Mouse (Mus musculus) heart, postnatal 0 days (tissue): Measurements from ENCODE around the gene Slc9a7. TPM values are rescaled to one million over a fixed set of nuclear protein-coding genes. Genes with fewer than 3 reads are reported as not detected.

Experiments
- ATAC-seq: fragments of 200-750 bp; cut with Nextera tagmentation; 2 replicates; pipeline ENCODE4 v1.8.0; 2017; ENCODE audit warnings: low read depth, moderate number of reproducible peaks, moderate library complexity; ENCODE audit not compliant: insufficient read depth
- DNase-seq: peaks from one replicate; pipeline ENCODE4 v3.0.0-alpha.2; 2016; ENCODE audit warnings: low spot score
- H3K27ac ChIP-seq: fragments of 300-500 bp; sonication (generic); 2 replicates; pipeline ENCODE4 v1.5.1; 2014; ENCODE audit warnings: low read depth, mild to moderate bottlenecking
- H3K27me3 ChIP-seq: fragments of 300-500 bp; sonication (generic); 2 replicates; pipeline ENCODE4 v1.6.1; 2014; ENCODE audit warnings: low read length, mixed read lengths; ENCODE audit not compliant: control insufficient read depth, insufficient read depth
- H3K36me3 ChIP-seq: fragments of 300-500 bp; sonication (generic); replicated peaks from 2 replicates; pipeline ENCODE4 v1.6.1; 2014; ENCODE audit warnings: low read length, mixed read lengths; ENCODE audit not compliant: control insufficient read depth, insufficient read depth
- H3K4me1 ChIP-seq: fragments of 300-500 bp; sonication (generic); 2 replicates; pipeline ENCODE4 v1.6.1; 2014; ENCODE audit warnings: antibody characterized with exemption; ENCODE audit not compliant: control insufficient read depth, insufficient read depth
- H3K4me2 ChIP-seq: fragments of 300-500 bp; sonication (generic); 2 replicates; pipeline ENCODE4 v1.6.1; 2014; ENCODE audit warnings: low read depth, mild to moderate bottlenecking, low read length, moderate library complexity
- H3K4me3 ChIP-seq: fragments of 300-500 bp; sonication (generic); 2 replicates; pipeline ENCODE4 v1.5.1; 2014; ENCODE audit warnings: low read depth, low read length
- H3K9ac ChIP-seq: fragments of 300-500 bp; sonication (generic); replicated peaks from 2 replicates; pipeline ENCODE4 v1.6.1; 2014; ENCODE audit warnings: low read depth, low read length, mixed read lengths
- H3K9me3 ChIP-seq: fragments of 300-500 bp; sonication (generic); replicated peaks from 2 replicates; pipeline ENCODE4 v1.6.1; 2016; ENCODE audit warnings: low read length; ENCODE audit not compliant: control insufficient read depth
- CTCF ChIP-seq: IDR thresholded peaks from 2 replicates; pipeline ENCODE4 v1.5.1; 2016; ENCODE audit warnings: antibody characterized with exemption, control low read depth, low read depth
- EP300 ChIP-seq: IDR thresholded peaks from 2 replicates; pipeline ENCODE4 v1.6.1; 2016; ENCODE audit warnings: antibody characterized with exemption, low read depth
- WGBS: fragments of 180-500 bp; shearing (Covaris S2); extraction: QIAGEN DNeasy Blood & Tissue Kit; methylation state at CpG from one replicate; pipeline ENCODE4 v1.1.7; 2014; 5-methylcytosine and 5-hydroxymethylcytosine counted together
- polyA plus RNA-seq: library from polyadenylated mRNA; unstranded; fragments of >200 nt; fragmentation: Nextera tagmentation; extraction: Ambion mirVana; gene quantifications from 2 replicates; pipeline ENCODE4 v1.2.1, GENCODE M21; 2015
- total RNA-seq: library from RNA; depleted of rRNA; stranded (reverse); fragments of >200 nt; gene quantifications from 2 replicates; pipeline ENCODE4 v1.2.3, GENCODE M21; 2014; ENCODE audit warnings: low replicate concordance

Slc9a7 gene
- total and polyA plus RNA-seq, 2 experiments from 2014 or later, result 5.1 to 20.8 TPM

DNA sequence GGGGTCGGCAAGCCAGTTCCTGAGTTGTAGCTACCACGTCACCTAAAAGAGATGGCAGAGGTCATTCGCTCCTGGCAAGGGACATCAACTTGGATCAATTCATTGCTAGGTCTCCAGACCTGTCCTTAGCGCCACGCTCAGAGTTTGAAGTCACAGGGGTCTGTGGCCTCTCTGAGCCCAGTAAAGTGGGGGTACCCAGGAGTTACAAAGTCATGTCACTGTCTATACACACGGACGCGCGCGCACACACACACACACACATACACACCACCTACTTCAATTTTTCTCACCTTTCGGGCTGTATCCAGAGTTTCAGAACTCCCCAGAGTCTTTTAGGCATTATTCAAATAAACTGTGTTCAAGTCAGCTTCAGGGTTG lies 422 bp upstream of the Slc9a7 start:
- WGBS, result 41% methylated on average over 11 of the region's 11 CpGs
- ATAC-seq, result no peak; the same call in 1 of the 2 replicates
- peak overlapping the region; percentile 61; the same call in 1 of the 2 replicates for H3K9ac ChIP-seq

DNA sequence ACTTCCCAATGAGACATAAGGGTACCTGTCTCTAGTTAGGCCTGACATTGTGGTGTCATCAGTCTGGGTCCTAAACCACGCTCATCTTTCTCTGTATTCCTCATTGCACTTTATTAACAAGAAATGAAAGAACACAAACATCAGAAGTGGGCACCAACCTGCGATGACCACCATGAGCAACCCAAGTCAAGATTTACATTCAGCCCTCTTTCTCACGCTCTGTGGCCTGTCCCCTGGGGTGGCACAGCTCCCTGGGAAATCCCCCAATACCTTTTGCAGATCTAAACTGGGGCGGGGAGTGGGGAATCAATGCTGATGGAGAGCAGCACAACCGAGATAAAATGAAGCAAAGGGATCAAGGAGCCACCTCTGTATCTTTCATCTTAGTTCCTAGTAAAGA lies 892 bp downstream of the Slc9a7 start:
- no peaks in the 10 kb centered on the region for H3K9me3 ChIP-seq
- peak overlapping the region; percentile 68 for H3K4me2 ChIP-seq
- H3K27ac ChIP-seq, result peak overlapping the region; percentile 53; the same call in 1 of the 2 replicates
- H3K36me3 ChIP-seq, result no peaks in the 10 kb centered on the region
- H3K4me1 ChIP-seq, result no peaks in the 10 kb centered on the region
- 0 out of 2 replicates have a peak overlapping the region, but pooled peaks have one; percentile 61 for H3K9ac ChIP-seq
- DNase-seq, result no peak
- H3K27me3 ChIP-seq, result no peaks in the 10 kb centered on the region
- H3K4me3 ChIP-seq, result peak overlapping the region; percentile 70
- 21% methylated on average over 5 of the region's 5 CpGs for WGBS
- no peak for ATAC-seq
- TF ChIP-seq CTCF, result no peak
- TF ChIP-seq EP300, result no peak

More for the DNA sequence above, 422 bp upstream of the Slc9a7 start:
- no peak for TF ChIP-seq EP300
- TF ChIP-seq CTCF, result no peak
- DNase-seq, result no peak
- Histone ChIP-seq H3K9me3 (no peaks in the 10 kb centered on the region), H3K4me3 (peak overlapping the region; percentile 70), H3K27me3 (no peaks in the 10 kb centered on the region), H3K4me2 (peak overlapping the region; percentile 68), H3K36me3 (no peaks in the 10 kb centered on the region), H3K27ac (no peak overlapping the region; the same call in 1 of the 2 replicates), H3K4me1 (no peaks in the 10 kb centered on the region)

DNA sequence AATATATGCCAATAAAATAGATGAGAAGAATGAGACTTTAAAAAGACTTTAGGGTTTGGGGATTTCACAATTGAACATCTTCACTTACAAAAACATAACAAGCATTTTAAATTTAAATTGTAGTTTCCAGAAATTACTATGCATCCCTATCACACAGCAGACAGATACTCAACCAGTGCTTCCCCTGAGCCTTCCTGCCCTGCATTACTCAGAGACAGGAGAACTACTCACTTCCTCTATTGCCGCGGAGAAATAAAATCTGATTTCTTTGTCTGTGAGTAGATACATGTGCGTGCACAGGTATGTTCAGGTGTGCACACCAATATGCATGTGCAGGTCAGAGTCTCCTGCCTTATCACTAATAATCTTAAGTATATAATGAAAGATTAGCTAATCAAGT lies 2.9 kb downstream of the Slc9a7 start:
- Histone ChIP-seq H3K27me3 (no peaks in the 10 kb centered on the region), H3K27ac (no peak overlapping the region), H3K4me2 (no peak overlapping the region), H3K9me3 (no peaks in the 10 kb centered on the region), H3K4me3 (no peak overlapping the region), H3K36me3 (no peaks in the 10 kb centered on the region), H3K4me1 (no peaks in the 10 kb centered on the region), H3K9ac (no peak overlapping the region)
- TF ChIP-seq EP300, result no peak
- no peak for TF ChIP-seq CTCF
- DNase-seq, result no peak
- ATAC-seq, result no peak
- 73% methylated on average over 3 of the region's 3 CpGs for WGBS

DNA sequence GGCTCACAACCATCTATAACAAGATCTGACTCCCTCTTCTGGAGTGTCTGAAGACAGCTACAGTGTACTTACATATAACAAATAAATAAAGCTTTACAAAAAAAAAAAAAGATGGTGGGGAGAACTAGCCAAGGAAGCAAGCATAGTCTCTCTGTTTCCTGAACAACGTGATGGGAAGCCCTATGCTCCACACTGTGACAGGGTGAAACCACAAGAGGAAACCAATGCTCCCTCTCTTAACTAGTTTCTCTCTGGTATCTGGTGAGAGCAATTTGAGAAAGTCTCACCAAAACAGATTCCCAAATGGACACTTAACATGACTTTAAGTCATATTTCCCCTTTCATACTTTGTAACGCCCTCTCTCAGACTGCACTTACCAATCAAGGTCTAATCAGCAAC lies 5.4 kb downstream of the Slc9a7 start:
- ATAC-seq (no peak), DNase-seq (no peak)
- no peak overlapping the region for H3K9ac ChIP-seq
- WGBS, result 66% methylated on average over 2 of the region's 2 CpGs
- no peaks in the 10 kb centered on the region for H3K27me3 ChIP-seq
- no peak overlapping the region for H3K27ac ChIP-seq
- no peaks in the 10 kb centered on the region for H3K4me1 ChIP-seq
- H3K9me3 ChIP-seq, result no peaks in the 10 kb centered on the region
- H3K36me3 ChIP-seq, result no peaks in the 10 kb centered on the region
- no peak overlapping the region for H3K4me2 ChIP-seq
- TF ChIP-seq EP300 (no peak), CTCF (no peak)
- no peak overlapping the region for H3K4me3 ChIP-seq

GRCm38 (mm10) chrX:20279424-20279823 lies 12.2 kb downstream of the Slc9a7 start:
- H3K36me3 ChIP-seq, result no peaks in the 10 kb centered on the region
- TF ChIP-seq EP300, result no peak
- TF ChIP-seq CTCF, result no peak

GRCm38 (mm10) chrX:20273854-20274253 lies 17.8 kb downstream of the Slc9a7 start:
- H3K9me3 ChIP-seq, result no peaks in the 10 kb centered on the region
- H3K9ac ChIP-seq, result no peak overlapping the region
- H3K36me3 ChIP-seq, result no peaks in the 10 kb centered on the region
- no peaks in the 10 kb centered on the region for H3K27me3 ChIP-seq
- no peak overlapping the region for H3K4me3 ChIP-seq
- TF ChIP-seq CTCF (no peak), EP300 (no peak)
- H3K4me2 ChIP-seq, result no peak overlapping the region
- no peak overlapping the region for H3K27ac ChIP-seq
- ATAC-seq (no peak), DNase-seq (no peak)
- H3K4me1 ChIP-seq, result no peaks in the 10 kb centered on the region

More at GRCm38 (mm10) chrX:20279424-20279823, 12.2 kb downstream of the Slc9a7 start:
- Histone ChIP-seq H3K27me3 (no peaks in the 10 kb centered on the region), H3K9me3 (no peaks in the 10 kb centered on the region), H3K4me3 (no peak overlapping the region), H3K9ac (no peak overlapping the region), H3K27ac (no peak overlapping the region), H3K4me1 (no peaks in the 10 kb centered on the region), H3K4me2 (no peak overlapping the region)
- 64% methylated on average over 6 of the region's 6 CpGs for WGBS
- DNase-seq, result no peak
- ATAC-seq, result no peak
